Mouse (Mus musculus) lung, embryonic 15.5 days (tissue): ENCODE results near the gene Smtnl2. TPM values are rescaled to one million over a fixed set of nuclear protein-coding genes. Genes with fewer than 3 reads are reported as not detected.
A peak's percentile ranks its signal among the peaks of the same experiment; 100 is the strongest.

Source experiments
- ATAC-seq: fragments of 200-750 bp; cut with Nextera tagmentation; 2 replicates; pipeline ENCODE4 v1.8.0; 2017; ENCODE audit warnings: moderate number of reproducible peaks, borderline replicate concordance; ENCODE audit not compliant: low FRiP score, low TSS enrichment; ENCODE audit errors: extremely low read depth
- H3K27ac ChIP-seq: fragments of 300-500 bp; sonication (generic); 2 replicates; pipeline ENCODE4 v1.5.1; 2015; ENCODE audit warnings: moderate library complexity, mild to moderate bottlenecking, inconsistent platforms
- H3K27me3 ChIP-seq: fragments of 300-500 bp; sonication (generic); 2 replicates; pipeline ENCODE4 v1.6.1; 2015; ENCODE audit warnings: inconsistent platforms
- H3K36me3 ChIP-seq: fragments of 300-500 bp; sonication (generic); 2 replicates; pipeline ENCODE4 v1.6.1; 2015; ENCODE audit warnings: inconsistent platforms
- H3K4me1 ChIP-seq: fragments of 300-500 bp; sonication (generic); 2 replicates; pipeline ENCODE4 v1.6.1; 2015; ENCODE audit warnings: inconsistent platforms
- H3K4me2 ChIP-seq: fragments of 300-500 bp; sonication (generic); 2 replicates; pipeline ENCODE4 v1.6.1; 2015; ENCODE audit warnings: inconsistent platforms, mild to moderate bottlenecking, moderate library complexity
- H3K4me3 ChIP-seq: fragments of 300-500 bp; sonication (generic); 2 replicates; pipeline ENCODE4 v1.5.1; 2015; ENCODE audit warnings: mild to moderate bottlenecking, inconsistent platforms
- H3K9ac ChIP-seq: fragments of 300-500 bp; sonication (generic); 2 replicates; pipeline ENCODE4 v1.6.1; 2015; ENCODE audit warnings: inconsistent platforms
- H3K9me3 ChIP-seq: fragments of 300-500 bp; sonication (generic); 2 replicates; pipeline ENCODE4 v1.6.1; 2016; ENCODE audit warnings: inconsistent platforms
- WGBS: fragments of 180-500 bp; shearing (Covaris S2); methylation state at CpG from one replicate; pipeline ENCODE4 v1.1.7; 2015; 5-methylcytosine and 5-hydroxymethylcytosine counted together
- polyA plus RNA-seq: library from polyadenylated mRNA; unstranded; fragments of >200 nt; fragmentation: Nextera tagmentation; extraction: Ambion mirVana; gene quantifications from 2 replicates; pipeline ENCODE4 v1.2.1, GENCODE M21; 2015

Gene Smtnl2
- polyA plus RNA-seq, 1 experiment from 2014 or later: 156 TPM

DNA sequence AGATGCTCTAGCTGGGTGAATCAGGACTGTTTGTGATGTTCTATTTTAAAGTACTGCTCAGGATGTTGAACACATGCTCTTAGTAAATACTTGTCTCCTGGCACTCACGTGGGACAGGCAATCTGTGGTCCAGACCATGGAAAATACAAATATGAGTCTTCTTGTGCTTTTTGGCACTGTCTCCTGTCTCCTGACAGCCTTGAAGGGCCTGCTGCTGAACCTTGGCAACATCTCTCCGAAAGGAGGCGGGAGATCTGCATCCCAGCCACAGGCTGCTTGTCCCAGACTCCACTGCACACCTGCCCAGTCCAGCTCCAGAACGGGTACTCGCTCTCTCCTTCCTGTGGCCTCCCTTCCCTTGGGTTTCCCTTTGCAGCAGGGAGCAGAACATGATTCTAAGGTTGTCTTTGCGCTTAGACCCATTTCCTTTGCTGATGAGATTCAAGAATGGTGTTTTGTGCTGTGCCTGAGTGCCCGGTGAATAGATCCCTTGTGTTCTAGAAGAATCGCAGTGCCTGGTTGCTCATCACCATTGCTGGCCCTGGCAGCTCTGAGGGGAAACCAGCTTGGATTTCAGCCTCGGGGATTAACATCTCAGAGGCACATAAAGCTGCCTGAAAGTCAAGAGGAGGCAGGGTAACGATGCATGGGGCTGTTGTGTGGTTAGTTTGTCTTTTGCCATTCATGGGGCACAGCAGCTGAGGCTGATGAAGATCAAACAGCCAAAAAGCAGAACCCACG, 43.4 kb downstream of the Smtnl2 start:
- 57% methylated on average over 11 of the region's 11 CpGs for WGBS
- H3K4me2 ChIP-seq: no peak overlapping the region
- no peak overlapping the region for H3K27ac ChIP-seq
- no peaks in the 10 kb centered on the region for H3K27me3 ChIP-seq
- H3K9ac ChIP-seq: no peak overlapping the region
- no peaks in the 10 kb centered on the region for H3K36me3 ChIP-seq
- no peak overlapping the region for H3K4me3 ChIP-seq
- no peak for ATAC-seq
- H3K4me1 ChIP-seq: peaks cover 19% of the 10 kb centered on the region; the same call in 1 of the 2 replicates
- no peaks in the 10 kb centered on the region for H3K9me3 ChIP-seq

- no peak for ATAC-seq
- 53% methylated on average over 9 of the region's 9 CpGs for WGBS
- Histone ChIP-seq H3K9me3 (no peaks in the 10 kb centered on the region), H3K4me1 (peaks cover 32% of the 10 kb centered on the region), H3K27me3 (no peaks in the 10 kb centered on the region), H3K4me2 (no peak overlapping the region), H3K9ac (no peak overlapping the region), H3K4me3 (no peak overlapping the region), H3K27ac (no peak overlapping the region), H3K36me3 (no peaks in the 10 kb centered on the region)
Observed at GRCm38 (mm10) chr11:72366126-72366525, 45.4 kb downstream of the Smtnl2 start.

- H3K9ac ChIP-seq: no peak overlapping the region
- no peak for ATAC-seq
- H3K27me3 ChIP-seq: no peaks in the 10 kb centered on the region
Observed at GRCm38 (mm10) chr11:72364526-72364925, 47.0 kb downstream of the Smtnl2 start.

GRCm38 (mm10) chr11:72363523-72364240, 47.8 kb downstream of the Smtnl2 start:
- peak; percentile 55; the same call in 1 of the 2 replicates for ATAC-seq
- Histone ChIP-seq H3K4me1 (peaks cover 28% of the 10 kb centered on the region), H3K27ac (no peak overlapping the region), H3K4me3 (no peak overlapping the region), H3K9me3 (no peaks in the 10 kb centered on the region), H3K27me3 (no peaks in the 10 kb centered on the region), H3K36me3 (no peaks in the 10 kb centered on the region), H3K4me2 (no peak overlapping the region), H3K9ac (no peak overlapping the region)
- 32% methylated on average over 8 of the region's 8 CpGs for WGBS

More at GRCm38 (mm10) chr11:72364526-72364925, 47.0 kb downstream of the Smtnl2 start:
- Histone ChIP-seq H3K9me3 (no peaks in the 10 kb centered on the region), H3K27ac (no peak overlapping the region), H3K4me1 (peaks cover 25% of the 10 kb centered on the region), H3K4me2 (no peak overlapping the region), H3K36me3 (no peaks in the 10 kb centered on the region), H3K4me3 (no peak overlapping the region)
- 89% methylated on average over 5 of the region's 5 CpGs for WGBS

- H3K36me3 ChIP-seq: no peaks in the 10 kb centered on the region
- 29% methylated on average over 10 of the region's 10 CpGs for WGBS
- no peak for ATAC-seq
- no peaks in the 10 kb centered on the region for H3K27me3 ChIP-seq
- peak within 1 kb of the TSS; percentile 5; the same call in 1 of the 2 replicates for H3K27ac ChIP-seq
- H3K9ac ChIP-seq: peak within 1 kb of the TSS; percentile 44
- H3K9me3 ChIP-seq: no peaks in the 10 kb centered on the region
- peak within 1 kb of the TSS; percentile 44 for H3K4me3 ChIP-seq
- peaks cover 28% of the 10 kb centered on the region for H3K4me1 ChIP-seq
- H3K4me2 ChIP-seq: peak within 1 kb of the TSS; percentile 86
Observed at GRCm38 (mm10) chr11:72362347-72362741, 49.2 kb downstream of the Smtnl2 start, which contains the start of gene Tekt1. TSS of gene Tekt1 (minus strand) at chr11:72362442.

DNA sequence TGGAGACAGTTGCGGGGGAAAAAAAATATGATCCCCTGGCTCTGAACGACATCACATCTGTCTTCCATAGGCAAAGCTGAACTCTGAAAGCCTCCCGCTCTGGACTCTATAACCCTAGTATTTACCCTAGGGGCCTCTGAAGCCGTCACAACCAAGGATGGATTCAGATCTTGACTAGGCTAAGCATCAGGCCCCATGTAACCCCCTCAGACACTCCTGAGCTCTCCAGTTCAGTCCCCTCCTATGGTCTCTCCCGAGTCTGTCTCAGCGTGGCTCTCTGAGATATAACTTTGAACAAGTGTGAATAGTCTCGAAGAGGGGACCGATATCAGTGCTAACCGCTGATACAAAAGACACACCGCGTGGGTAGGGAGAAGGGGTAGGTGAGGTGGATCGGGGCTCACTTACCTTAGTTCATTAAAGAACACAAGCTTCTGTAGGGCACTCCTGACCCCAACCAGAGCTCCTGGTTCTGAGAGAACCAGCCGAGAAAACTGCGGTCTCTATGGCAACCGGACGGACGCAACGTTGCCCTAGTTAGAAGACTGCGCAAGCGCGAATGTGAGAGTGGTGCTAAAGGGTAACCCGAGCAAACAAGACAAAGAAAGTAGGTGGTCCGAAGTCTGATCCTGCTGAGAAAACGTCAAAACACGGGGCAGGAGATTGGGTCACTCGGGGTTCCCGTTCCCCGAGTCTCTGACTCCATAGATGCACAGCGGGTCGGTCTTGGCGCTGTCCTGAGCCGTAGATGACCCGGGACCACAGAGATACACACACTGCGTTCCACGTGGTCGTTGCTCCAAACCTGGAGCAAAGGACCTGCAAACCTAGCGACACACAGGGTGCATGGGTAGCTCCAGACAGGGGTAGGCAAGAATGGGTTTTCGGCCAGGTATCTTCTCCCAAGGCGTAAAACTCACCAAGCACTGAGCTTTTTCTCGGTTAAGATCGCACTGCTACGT, 49.8 kb downstream of the Smtnl2 start:
- Histone ChIP-seq H3K9me3 (no peaks in the 10 kb centered on the region), H3K36me3 (no peaks in the 10 kb centered on the region), H3K4me2 (peak overlapping the region; percentile 86), H3K4me3 (peak overlapping the region; percentile 44), H3K9ac (peak overlapping the region; percentile 44), H3K4me1 (peaks cover 28% of the 10 kb centered on the region), H3K27me3 (no peaks in the 10 kb centered on the region), H3K27ac (peak overlapping the region; percentile 5; the same call in 1 of the 2 replicates)
- ATAC-seq: peak; percentile 77; the same call in 1 of the 2 replicates
- WGBS: 7% methylated on average over 42 of the region's 42 CpGs

DNA sequence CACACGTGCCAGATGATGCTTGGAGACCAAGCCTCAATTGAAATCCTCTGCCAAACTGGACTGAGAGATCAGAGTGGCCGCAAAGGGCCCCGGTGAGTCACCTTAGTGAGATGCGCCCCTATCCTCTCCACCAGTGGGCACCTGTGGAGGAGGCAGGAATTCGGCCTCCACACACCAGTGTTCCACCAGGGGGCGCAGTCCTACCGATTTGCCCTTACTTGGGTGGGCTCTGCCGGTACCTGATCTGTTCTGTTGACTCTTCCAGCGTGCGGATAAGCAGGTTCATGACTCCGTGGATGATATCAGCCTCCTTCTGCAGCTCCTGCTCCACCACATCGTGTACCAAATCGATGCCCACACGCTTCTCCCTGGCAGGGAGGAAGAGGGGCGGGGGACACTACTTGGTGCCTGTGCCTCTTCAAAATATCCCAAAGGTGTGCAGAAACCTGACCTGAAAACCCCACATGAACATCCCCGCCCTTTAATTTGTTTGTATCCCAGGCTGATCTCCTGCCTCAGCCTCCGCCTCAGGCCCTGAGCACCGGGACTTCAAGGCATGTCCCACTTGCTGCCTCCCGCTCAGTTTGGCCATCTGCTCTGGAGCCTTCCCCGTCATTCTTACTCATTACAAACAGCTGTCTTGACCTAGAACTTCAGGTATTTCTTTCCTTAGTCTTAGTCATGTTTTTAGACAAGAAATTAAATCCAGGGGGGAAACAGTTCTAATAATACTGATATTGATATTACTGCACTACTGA, 56.4 kb downstream of the Smtnl2 start:
- H3K9ac ChIP-seq: no peak overlapping the region
- 25% methylated on average over 19 of the region's 20 CpGs for WGBS
- H3K27ac ChIP-seq: no peak overlapping the region
- no peak for ATAC-seq
- peaks cover 10% of the 10 kb centered on the region for H3K4me1 ChIP-seq
- no peak overlapping the region for H3K4me3 ChIP-seq
- H3K4me2 ChIP-seq: peak overlapping the region; percentile 48
- H3K9me3 ChIP-seq: no peaks in the 10 kb centered on the region
- H3K36me3 ChIP-seq: no peaks in the 10 kb centered on the region
- no peaks in the 10 kb centered on the region for H3K27me3 ChIP-seq

DNA sequence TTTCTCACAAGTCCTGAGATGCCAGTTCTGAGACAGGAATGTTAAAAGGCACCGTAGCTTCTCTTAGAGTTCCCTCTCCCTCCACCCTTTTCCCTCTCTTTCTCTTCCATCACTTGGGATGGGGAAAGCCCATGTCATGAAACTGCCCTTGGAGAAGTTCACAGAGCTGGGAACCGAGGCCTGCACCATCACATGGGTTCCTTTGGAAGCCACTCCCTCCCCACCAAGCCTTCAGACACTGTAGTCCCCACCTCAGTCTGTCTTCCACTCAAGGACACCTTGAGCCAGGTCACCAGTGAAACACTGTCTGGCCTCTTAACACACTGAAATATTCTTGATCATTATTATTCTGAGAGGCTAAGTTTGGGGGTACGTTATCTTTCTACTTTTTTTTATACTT, 58.3 kb downstream of the Smtnl2 start:
- Histone ChIP-seq H3K27me3 (no peaks in the 10 kb centered on the region), H3K4me3 (no peak overlapping the region), H3K36me3 (no peaks in the 10 kb centered on the region), H3K9ac (no peak overlapping the region), H3K9me3 (no peaks in the 10 kb centered on the region), H3K4me2 (no peak overlapping the region), H3K27ac (no peak overlapping the region), H3K4me1 (peaks cover 19% of the 10 kb centered on the region)
- WGBS: 61% methylated on average over 3 of the region's 3 CpGs
- ATAC-seq: no peak

GRCm38 (mm10) chr11:72352272-72352671, 59.2 kb downstream of the Smtnl2 start:
- H3K9ac ChIP-seq: no peak overlapping the region
- no peak overlapping the region for H3K4me2 ChIP-seq
- no peaks in the 10 kb centered on the region for H3K9me3 ChIP-seq
- no peak overlapping the region for H3K27ac ChIP-seq
- no peak for ATAC-seq
- H3K36me3 ChIP-seq: no peaks in the 10 kb centered on the region
- 78% methylated on average over 1 of the region's 1 CpGs for WGBS
- H3K4me3 ChIP-seq: no peak overlapping the region
- H3K27me3 ChIP-seq: no peaks in the 10 kb centered on the region
- peaks cover 20% of the 10 kb centered on the region for H3K4me1 ChIP-seq

GRCm38 (mm10) chr11:72349652-72350051, 61.9 kb downstream of the Smtnl2 start:
- Histone ChIP-seq H3K9ac (no peak overlapping the region), H3K4me2 (no peak overlapping the region), H3K36me3 (no peaks in the 10 kb centered on the region), H3K27ac (peak overlapping the region; percentile 59), H3K27me3 (no peaks in the 10 kb centered on the region), H3K4me1 (peaks cover 16% of the 10 kb centered on the region), H3K4me3 (no peak overlapping the region), H3K9me3 (no peaks in the 10 kb centered on the region)
- WGBS: 25% methylated on average over 4 of the region's 4 CpGs
- no peak for ATAC-seq

GRCm38 (mm10) chr11:72349016-72349415, 62.5 kb downstream of the Smtnl2 start:
- H3K27ac ChIP-seq: peak overlapping the region; percentile 59
- H3K4me1 ChIP-seq: peaks cover 19% of the 10 kb centered on the region

More at GRCm38 (mm10) chr11:72349016-72349415, 62.5 kb downstream of the Smtnl2 start:
- Histone ChIP-seq H3K4me2 (no peak overlapping the region), H3K4me3 (no peak overlapping the region), H3K9ac (no peak overlapping the region), H3K36me3 (no peaks in the 10 kb centered on the region), H3K9me3 (no peaks in the 10 kb centered on the region), H3K27me3 (no peaks in the 10 kb centered on the region)
- WGBS: 32% methylated on average over 8 of the region's 8 CpGs
- ATAC-seq: no peak
